Mouse (Mus musculus): ENCODE results near the gene Nap1l5. TPM values are rescaled to one million over a fixed set of nuclear protein-coding genes. Genes with fewer than 3 reads are reported as not detected.
A peak's percentile ranks its signal among the peaks of the same experiment; 100 is the strongest.
"Not testable (repeated sequence)": the region's sequence is repeated elsewhere in the genome, so short reads cannot be mapped to it uniquely, and the experiment has no call there.

Gene Nap1l5
- polyA plus RNA-seq, 1 experiment: 113 TPM

- TF ChIP-seq CTCF (IDR thresholded peaks at IDR 0.05; ENCODE audit: borderline replicate concordance, extremely low read depth, insufficient read depth, insufficient read length) (no peak), POLR2A (IDR thresholded peaks at IDR 0.05; ENCODE audit: borderline replicate concordance, extremely low read depth, insufficient read depth, insufficient read length, poor library complexity, severe bottlenecking) (no peak)
- peak; percentile 39 for DNase-seq (ENCODE audit: low read depth)
Observed at GRCm38 (mm10) chr6:58904551-58904950, 2.3 kb downstream of the Nap1l5 start.

DNA sequence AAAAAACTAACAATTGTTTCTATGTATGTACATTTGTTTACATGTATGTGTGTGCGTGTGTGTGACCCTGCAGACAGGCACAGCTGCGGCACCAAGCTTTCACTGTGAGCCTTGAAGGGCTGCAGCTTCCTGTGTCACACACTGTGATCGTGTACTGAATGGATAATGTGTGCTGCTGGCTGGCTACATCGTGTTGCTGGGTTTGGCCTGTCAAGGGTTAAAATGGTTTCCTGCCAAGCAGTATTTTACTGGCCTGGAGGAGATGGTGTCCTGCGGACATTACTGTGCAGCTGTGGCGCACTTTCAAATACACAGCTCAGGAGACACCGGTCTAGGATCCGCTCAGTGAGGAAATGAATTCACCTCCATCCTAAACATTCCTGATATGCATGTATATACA lies 3.7 kb downstream of the Nap1l5 start:
- TF ChIP-seq POLR2A (IDR thresholded peaks at IDR 0.05; ENCODE audit: borderline replicate concordance, extremely low read depth, insufficient read depth, insufficient read length, poor library complexity, severe bottlenecking) (no peak), CTCF (IDR thresholded peaks at IDR 0.05; ENCODE audit: borderline replicate concordance, extremely low read depth, insufficient read depth, insufficient read length) (no peak)
- DNase-seq (ENCODE audit: low read depth): peak; percentile 95

DNA sequence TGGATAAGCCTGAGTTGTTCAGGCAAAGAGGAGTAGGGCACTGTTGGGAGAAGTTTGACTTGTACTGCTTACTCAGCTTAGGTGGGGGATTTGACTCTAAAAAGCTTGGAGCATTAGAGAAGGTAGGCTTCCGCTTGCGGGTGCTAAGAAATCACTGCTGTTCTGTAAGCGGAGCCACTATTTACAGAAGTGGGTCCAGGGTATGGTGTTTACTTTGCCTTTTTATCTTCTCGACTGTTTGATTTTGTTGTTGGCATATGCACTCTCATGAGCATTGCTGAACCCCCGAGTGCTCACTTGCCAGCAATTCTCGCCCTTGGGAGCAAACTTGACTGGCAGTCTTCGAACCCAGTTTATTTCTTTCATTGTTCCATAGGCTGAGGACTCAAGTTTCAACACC lies 6.3 kb downstream of the Nap1l5 start:
- no peak for TF ChIP-seq POLR2A (IDR thresholded peaks at IDR 0.05; ENCODE audit: borderline replicate concordance, extremely low read depth, insufficient read depth, insufficient read length, poor library complexity, severe bottlenecking)
- no peak for TF ChIP-seq CTCF (IDR thresholded peaks at IDR 0.05; ENCODE audit: borderline replicate concordance, extremely low read depth, insufficient read depth, insufficient read length)

GRCm38 (mm10) chr6:58899076-58899475 lies 7.8 kb downstream of the Nap1l5 start:
- DNase-seq (ENCODE audit: low read depth): peak; percentile 72
- TF ChIP-seq CTCF (IDR thresholded peaks at IDR 0.05; ENCODE audit: borderline replicate concordance, extremely low read depth, insufficient read depth, insufficient read length) (no peak), POLR2A (IDR thresholded peaks at IDR 0.05; ENCODE audit: borderline replicate concordance, extremely low read depth, insufficient read depth, insufficient read length, poor library complexity, severe bottlenecking) (no peak)

More for the DNA sequence above, 6.3 kb downstream of the Nap1l5 start:
- no peak for DNase-seq (ENCODE audit: low read depth)

DNA sequence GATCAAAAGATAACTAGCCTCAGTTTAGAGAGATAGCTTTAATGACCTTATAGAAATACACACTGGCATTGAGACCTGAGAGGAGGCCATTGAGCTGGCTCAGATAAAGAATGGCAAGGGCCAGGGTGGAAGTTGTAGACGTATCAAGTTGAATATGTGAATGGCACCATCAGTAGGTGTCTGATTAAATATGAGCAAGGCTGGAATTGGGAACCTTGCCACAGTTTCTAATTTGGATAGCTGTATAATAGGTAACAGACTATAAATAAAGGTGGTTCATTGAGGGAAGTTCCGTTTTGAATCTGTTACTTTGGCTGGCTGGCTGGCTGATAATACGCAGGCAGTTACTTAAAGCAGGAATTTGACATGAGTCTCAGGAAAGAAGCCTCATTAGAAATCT lies 10.2 kb downstream of the Nap1l5 start:
- peak; percentile 14 for DNase-seq (ENCODE audit: low read depth)
- TF ChIP-seq POLR2A (IDR thresholded peaks at IDR 0.05; ENCODE audit: borderline replicate concordance, extremely low read depth, insufficient read depth, insufficient read length, poor library complexity, severe bottlenecking): no peak
- no peak for TF ChIP-seq CTCF (IDR thresholded peaks at IDR 0.05; ENCODE audit: borderline replicate concordance, extremely low read depth, insufficient read depth, insufficient read length)

DNA sequence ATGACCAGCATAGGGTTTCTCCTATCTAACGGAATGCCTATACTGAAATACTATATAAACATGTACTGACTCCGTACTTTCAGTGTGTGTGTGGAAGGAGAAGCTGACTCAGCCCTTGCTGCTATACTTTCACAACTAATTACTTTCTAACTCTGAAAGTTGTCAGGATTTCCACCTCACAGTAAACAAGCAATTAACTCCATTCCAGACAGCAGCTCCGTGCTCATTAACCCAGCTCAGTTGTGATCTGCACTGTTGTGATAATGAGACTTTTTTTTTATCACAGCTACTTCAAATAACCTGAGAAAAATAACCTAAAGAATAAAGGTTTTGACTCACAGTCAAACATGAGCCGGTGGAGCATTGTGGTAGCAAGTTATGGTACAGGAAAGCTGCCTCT lies 11.9 kb downstream of the Nap1l5 start:
- DNase-seq (ENCODE audit: low read depth): peak; percentile 87
- TF ChIP-seq CTCF (IDR thresholded peaks at IDR 0.05; ENCODE audit: borderline replicate concordance, extremely low read depth, insufficient read depth, insufficient read length) (no peak), POLR2A (IDR thresholded peaks at IDR 0.05; ENCODE audit: borderline replicate concordance, extremely low read depth, insufficient read depth, insufficient read length, poor library complexity, severe bottlenecking) (no peak)

GRCm38 (mm10) chr6:58893307-58893706 lies 13.6 kb downstream of the Nap1l5 start:
- no peak for TF ChIP-seq CTCF (IDR thresholded peaks at IDR 0.05; ENCODE audit: borderline replicate concordance, extremely low read depth, insufficient read depth, insufficient read length)
- TF ChIP-seq POLR2A (IDR thresholded peaks at IDR 0.05; ENCODE audit: borderline replicate concordance, extremely low read depth, insufficient read depth, insufficient read length, poor library complexity, severe bottlenecking): no peak
- DNase-seq (ENCODE audit: low read depth): no peak

- no peak for DNase-seq (ENCODE audit: low read depth)
- TF ChIP-seq POLR2A (IDR thresholded peaks at IDR 0.05; ENCODE audit: borderline replicate concordance, extremely low read depth, insufficient read depth, insufficient read length, poor library complexity, severe bottlenecking): no peak
Observed at GRCm38 (mm10) chr6:58889917-58890316, 17.0 kb downstream of the Nap1l5 start.

- TF ChIP-seq CTCF (IDR thresholded peaks at IDR 0.05; ENCODE audit: borderline replicate concordance, extremely low read depth, insufficient read depth, insufficient read length): no peak
- no peak for TF ChIP-seq POLR2A (IDR thresholded peaks at IDR 0.05; ENCODE audit: borderline replicate concordance, extremely low read depth, insufficient read depth, insufficient read length, poor library complexity, severe bottlenecking)
- DNase-seq (ENCODE audit: low read depth): peak; percentile 27
Observed at GRCm38 (mm10) chr6:58882271-58882670, 24.6 kb downstream of the Nap1l5 start.

DNA sequence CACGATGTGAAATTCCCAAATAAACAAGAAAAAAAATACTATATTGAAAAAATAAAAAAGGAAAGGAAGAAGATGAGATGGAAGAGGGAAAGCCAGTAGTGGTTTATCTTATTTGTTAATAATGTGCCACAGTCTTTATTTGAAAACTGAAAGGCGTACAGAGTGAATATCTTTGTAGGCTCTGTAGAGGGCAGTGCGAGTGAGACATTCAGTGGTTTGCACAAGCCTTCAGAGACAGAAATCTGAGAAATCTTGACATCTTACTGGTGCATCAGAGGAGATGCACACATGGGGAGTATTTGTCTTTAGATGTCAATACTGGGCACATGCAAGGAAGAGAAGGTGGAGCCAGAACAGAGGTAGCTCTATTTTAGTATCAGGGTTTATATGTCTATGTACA lies 25.5 kb downstream of the Nap1l5 start:
- peak; percentile 34 for DNase-seq (ENCODE audit: low read depth)
- TF ChIP-seq POLR2A (IDR thresholded peaks at IDR 0.05; ENCODE audit: borderline replicate concordance, extremely low read depth, insufficient read depth, insufficient read length, poor library complexity, severe bottlenecking) (no peak), CTCF (IDR thresholded peaks at IDR 0.05; ENCODE audit: borderline replicate concordance, extremely low read depth, insufficient read depth, insufficient read length) (peak; percentile 20; the same call in 1 of the 2 replicates)

DNA sequence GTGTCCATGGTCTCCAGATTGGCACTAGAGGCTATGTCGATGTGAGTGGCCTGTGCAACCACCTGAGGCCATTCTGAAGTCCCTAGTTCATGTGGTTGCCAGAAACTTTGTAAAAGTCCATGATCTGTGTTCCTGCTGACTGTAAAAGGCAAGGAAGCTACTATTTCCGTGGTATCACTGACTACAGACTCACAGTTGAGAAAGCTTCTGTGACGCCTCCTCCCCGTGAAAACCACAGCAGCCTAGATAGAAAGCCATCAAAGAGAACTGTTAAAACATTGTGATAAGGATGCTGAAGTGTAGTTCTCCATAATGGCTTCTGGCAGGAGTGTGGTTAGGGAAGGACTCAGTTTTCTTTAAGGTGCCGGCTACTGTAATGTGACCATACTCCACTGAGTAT lies 26.0 kb downstream of the Nap1l5 start:
- DNase-seq (ENCODE audit: low read depth): no peak
- TF ChIP-seq POLR2A (IDR thresholded peaks at IDR 0.05; ENCODE audit: borderline replicate concordance, extremely low read depth, insufficient read depth, insufficient read length, poor library complexity, severe bottlenecking) (no peak), CTCF (IDR thresholded peaks at IDR 0.05; ENCODE audit: borderline replicate concordance, extremely low read depth, insufficient read depth, insufficient read length) (no peak)

- TF ChIP-seq POLR2A (IDR thresholded peaks at IDR 0.05; ENCODE audit: borderline replicate concordance, extremely low read depth, insufficient read depth, insufficient read length, poor library complexity, severe bottlenecking): no peak
- TF ChIP-seq CTCF (IDR thresholded peaks at IDR 0.05; ENCODE audit: borderline replicate concordance, extremely low read depth, insufficient read depth, insufficient read length): no peak
- DNase-seq (ENCODE audit: low read depth): no peak
Observed at GRCm38 (mm10) chr6:58879987-58880386, 26.9 kb downstream of the Nap1l5 start.

DNA sequence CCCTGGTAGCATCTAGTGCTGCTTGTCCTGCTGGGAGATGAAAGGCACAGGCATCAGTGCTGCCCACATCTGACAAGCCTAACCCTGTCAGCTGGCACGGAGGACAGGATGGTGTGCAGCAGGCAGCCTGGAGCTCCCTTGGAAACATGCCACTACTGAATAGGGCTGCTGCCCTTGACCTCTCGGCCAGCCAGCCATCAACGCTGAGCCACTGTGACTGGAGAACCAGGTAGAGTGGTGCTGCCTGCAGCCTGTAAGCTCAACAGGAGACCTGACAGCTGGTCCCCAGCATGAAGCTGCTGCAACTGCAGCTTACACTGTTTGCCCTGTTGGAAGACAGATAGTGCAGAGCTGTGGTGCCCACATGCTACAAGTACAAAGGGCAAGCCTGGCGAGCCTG lies 27.3 kb downstream of the Nap1l5 start:
- no peak for DNase-seq (ENCODE audit: low read depth)
- TF ChIP-seq CTCF (IDR thresholded peaks at IDR 0.05; ENCODE audit: borderline replicate concordance, extremely low read depth, insufficient read depth, insufficient read length) (no peak), POLR2A (IDR thresholded peaks at IDR 0.05; ENCODE audit: borderline replicate concordance, extremely low read depth, insufficient read depth, insufficient read length, poor library complexity, severe bottlenecking) (no peak)

GRCm38 (mm10) chr6:58867858-58868257 lies 39.0 kb downstream of the Nap1l5 start:
- not testable (repeated sequence) for DNase-seq (ENCODE audit: low read depth)

Data from brain, embryonic 14.5 days (tissue).